Mouse (Mus musculus): ENCODE results near the gene Aox2.

DNA sequence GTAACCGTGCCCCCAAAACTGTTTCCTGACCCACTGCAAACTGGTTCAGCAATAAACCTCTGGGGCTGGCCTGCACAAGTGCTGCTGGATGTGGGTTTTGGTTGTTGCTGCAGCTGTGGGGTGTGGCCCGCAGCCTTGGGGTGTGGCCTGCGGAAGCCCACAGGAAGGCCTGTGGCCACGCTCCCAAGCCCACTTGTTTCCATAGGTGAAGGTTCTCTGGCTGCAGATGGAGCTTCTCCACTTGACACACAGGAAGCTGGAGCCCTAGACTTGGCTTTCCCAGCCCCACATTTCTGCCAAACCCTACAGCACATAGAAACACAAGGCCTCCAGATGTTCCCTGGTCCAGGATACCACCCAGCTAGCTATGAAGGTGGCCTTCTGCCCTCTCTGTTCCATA is 25.6 kb downstream of the Aox2 start:
- TF ChIP-seq BHLHE40 (IDR thresholded peaks at IDR 0.05; ENCODE audit: borderline replicate concordance, low read depth, low read length) (no peak), CTCF (IDR thresholded peaks at IDR 0.05 in 2 of 3, conservative IDR thresholded peaks at IDR 0.05 in 1 of 3; ENCODE audit: control insufficient read depth in 1 of 3, insufficient read depth in 1 of 3, low read depth in 2 of 3, low read length in 3 of 3, poor library complexity in 1 of 3, severe bottlenecking in 1 of 3) (no peak), MYC (IDR thresholded peaks at IDR 0.05; ENCODE audit: low read depth, low read length) (no peak), POLR2A (IDR thresholded peaks at IDR 0.05; ENCODE audit: control insufficient read depth in 1 of 2, insufficient read depth in 1 of 2, low read depth in 1 of 2, low read length in 2 of 2, poor library complexity in 1 of 2) (no peak), USF2 (IDR thresholded peaks at IDR 0.05; ENCODE audit: borderline replicate concordance in 1 of 2, insufficient read depth in 1 of 2, low read depth in 1 of 2, low read length in 2 of 2) (no peak)

All from MEL (cell line).